Mouse (Mus musculus): ENCODE data around the gene Pygo2.

The Pygo2 gene

GRCm38 (mm10) chr3:89430171-89431159 lies at the start of gene Pygo2:
Pygo2 (plus strand) TSS chr3:89430214.
- DNase-seq (ENCODE audit: low read depth), result peak; percentile 88

DNA sequence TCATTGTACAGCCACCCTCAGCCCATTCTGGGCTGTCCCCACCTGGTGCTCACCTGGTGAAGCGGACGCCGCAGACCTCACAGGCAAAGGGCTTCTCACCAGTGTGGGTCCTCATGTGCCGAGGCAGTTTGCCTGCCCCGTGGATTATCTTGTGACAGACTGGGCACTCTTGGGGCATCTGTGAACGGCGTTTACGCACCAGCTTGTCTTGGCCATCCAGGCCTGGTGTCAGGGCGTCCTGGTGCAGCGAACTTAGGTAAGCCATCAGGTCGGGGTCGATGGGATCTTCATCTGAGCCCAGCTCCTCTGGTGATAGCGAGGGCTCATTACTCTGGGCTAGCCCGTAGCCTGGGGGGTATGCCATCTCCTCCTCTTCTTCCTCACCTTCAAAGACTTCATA lies 49.7 kb upstream of the Pygo2 start:
- DNase-seq (ENCODE audit: low read depth), result no peak

GRCm38 (mm10) chr3:89380711-89381110 lies 49.3 kb upstream of the Pygo2 start:
- DNase-seq (ENCODE audit: low read depth), result no peak

DNA sequence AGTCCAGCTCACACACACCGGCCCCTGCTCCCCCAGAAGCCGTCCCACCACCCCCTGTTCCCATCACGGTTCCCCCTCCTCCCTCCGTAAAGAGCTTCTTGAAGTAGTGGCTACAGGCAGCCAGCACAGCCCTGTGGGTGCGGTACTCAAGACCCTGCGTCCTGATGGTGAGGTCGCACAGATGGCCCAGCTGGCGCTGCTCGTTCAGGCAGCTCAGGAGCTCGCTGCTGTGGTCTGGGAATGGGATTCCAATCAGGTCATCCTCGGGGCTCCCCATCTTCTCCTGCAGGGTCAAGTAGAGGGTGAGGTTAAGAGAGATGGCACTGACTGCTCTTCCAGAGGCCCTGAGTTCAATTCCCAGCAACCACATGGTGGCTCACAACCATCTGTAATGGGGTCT lies 48.8 kb upstream of the Pygo2 start:
- DNase-seq (ENCODE audit: low read depth), result no peak

- DNase-seq (ENCODE audit: low read depth), result no peak
Observed at GRCm38 (mm10) chr3:89382033-89382882, 47.8 kb upstream of the Pygo2 start.

DNA sequence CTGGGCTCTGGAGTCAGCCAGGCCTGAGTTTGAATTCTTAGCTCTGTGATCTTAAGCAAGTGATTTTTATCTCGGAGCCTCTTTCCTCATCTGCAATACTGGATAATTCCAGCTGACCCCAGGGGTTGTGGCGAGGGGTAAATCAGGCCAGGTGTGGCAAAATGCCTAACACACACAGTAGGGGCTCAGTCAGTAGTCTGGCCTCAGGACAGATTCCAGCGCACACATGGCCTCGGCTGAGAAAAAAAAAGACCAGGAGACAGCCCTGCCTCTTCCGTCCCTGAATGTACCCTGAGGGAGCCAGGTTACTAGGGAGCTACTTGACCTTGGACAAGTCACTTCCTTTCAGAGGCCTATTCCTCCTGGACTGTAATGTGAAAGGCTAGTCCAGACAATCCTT lies 47.1 kb upstream of the Pygo2 start:
- DNase-seq (ENCODE audit: low read depth), result no peak

GRCm38 (mm10) chr3:89383651-89384255 lies 46.3 kb upstream of the Pygo2 start:
- DNase-seq (ENCODE audit: low read depth), result no peak

DNA sequence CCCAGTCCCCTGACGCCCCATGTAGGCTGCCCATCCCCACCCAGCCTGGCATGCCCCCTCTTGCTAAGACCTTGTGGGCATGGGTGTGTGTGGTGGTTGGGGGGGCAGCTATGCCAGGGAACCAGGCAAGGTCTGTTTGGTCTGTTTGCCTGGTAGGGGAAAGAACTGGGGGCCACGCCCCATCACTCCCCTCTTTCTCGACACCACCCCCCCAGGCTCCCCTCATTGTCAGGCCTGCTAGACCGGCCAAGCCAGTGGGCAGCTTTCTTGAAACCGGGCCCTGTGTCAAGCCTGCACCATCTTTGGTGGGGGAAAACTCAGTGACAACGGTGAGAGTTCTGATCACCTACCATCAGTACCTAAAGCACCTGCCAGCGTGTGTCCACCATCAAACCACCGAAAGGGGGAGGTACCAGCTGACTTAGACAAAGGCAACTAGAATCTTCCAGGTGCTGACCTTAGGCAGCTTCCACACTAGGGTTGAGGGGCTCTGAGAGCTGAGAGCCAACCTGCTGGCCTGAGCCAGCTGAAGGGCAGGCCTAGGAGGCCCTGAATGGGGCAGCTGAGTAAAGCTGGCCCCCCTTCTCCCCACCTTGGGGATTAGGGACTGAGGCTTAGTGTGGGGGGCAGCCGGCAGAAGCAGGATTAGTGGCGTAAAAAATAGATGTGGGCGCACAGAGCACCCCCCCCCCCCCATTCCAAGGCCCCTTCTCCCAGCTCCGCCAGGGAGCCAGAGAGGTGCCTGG lies 45.5 kb upstream of the Pygo2 start:
- no peak for DNase-seq (ENCODE audit: low read depth)

- DNase-seq (ENCODE audit: low read depth), result no peak
Observed at GRCm38 (mm10) chr3:89385451-89385850, 44.6 kb upstream of the Pygo2 start.

GRCm38 (mm10) chr3:89386438-89387420 lies 43.3 kb upstream of the Pygo2 start:
- DNase-seq (ENCODE audit: low read depth), result no peak

DNA sequence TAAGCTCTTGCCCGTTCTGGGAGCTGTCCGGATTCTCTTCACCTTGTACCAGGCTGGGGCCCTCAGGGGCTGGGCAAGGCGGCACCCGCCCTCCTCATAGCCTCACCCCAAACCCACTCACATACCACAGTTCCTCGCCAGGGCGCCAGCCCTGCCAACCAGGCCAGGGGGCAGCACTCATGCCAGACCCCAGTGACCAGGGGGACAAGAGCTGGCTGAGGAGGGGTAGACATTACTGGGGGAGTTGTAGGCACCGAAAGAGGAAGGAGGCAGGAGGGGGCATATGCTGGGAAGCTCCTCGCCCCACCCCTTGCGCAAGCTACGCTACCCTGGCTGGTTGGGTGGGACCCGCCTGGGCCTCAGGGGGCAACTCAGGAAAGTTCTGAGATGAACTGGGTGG lies 42.4 kb upstream of the Pygo2 start:
- DNase-seq (ENCODE audit: low read depth), result no peak

GRCm38 (mm10) chr3:89388134-89388881 lies 41.7 kb upstream of the Pygo2 start:
- no peak for DNase-seq (ENCODE audit: low read depth)

- DNase-seq (ENCODE audit: low read depth), result no peak
Observed at GRCm38 (mm10) chr3:89388901-89389740, 40.9 kb upstream of the Pygo2 start.

- no peak for DNase-seq (ENCODE audit: low read depth)
Observed at GRCm38 (mm10) chr3:89390111-89390515, 39.9 kb upstream of the Pygo2 start.

GRCm38 (mm10) chr3:89390699-89391662 lies 39.0 kb upstream of the Pygo2 start:
- no peak for DNase-seq (ENCODE audit: low read depth)

- DNase-seq (ENCODE audit: low read depth), result no peak
Observed at GRCm38 (mm10) chr3:89391663-89392511, 38.1 kb upstream of the Pygo2 start.

DNA sequence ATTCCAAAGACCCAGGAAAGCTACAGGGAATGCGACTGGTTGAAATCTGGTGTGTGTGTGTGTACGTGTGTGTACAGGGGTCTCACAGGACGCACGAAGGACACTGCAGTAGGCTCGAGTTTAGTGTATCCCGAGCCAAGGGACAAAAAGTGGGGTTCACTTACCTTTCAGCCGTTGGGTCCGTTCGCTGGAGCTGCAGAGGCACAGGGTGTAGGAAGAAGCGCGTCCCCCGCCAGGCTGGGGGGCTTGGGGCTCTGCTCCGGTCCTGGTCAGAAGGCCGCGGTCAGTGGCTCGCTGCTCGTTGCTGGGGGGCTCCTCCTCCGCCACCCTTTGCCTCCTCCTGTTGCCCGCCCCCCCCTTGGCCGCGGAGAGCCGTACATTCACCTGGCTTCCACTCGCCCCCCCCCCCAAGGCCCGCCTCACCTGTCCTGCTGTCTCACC lies 37.1 kb upstream of the Pygo2 start:
- no peak for DNase-seq (ENCODE audit: low read depth)

Data from c-Kit-positive CD71-positive TER-119-negative erythroid progenitor cells, embryonic 14.5 days (primary cell).